Mouse (Mus musculus): ENCODE measurements around the gene Artn.

GRCm38 (mm10) chr4:117915489-117916105 is 14.0 kb downstream of the Artn start:
- TF ChIP-seq CTCF (IDR thresholded peaks at IDR 0.05; ENCODE audit: low read depth) = no peak
- TF ChIP-seq EP300 (IDR thresholded peaks at IDR 0.05; ENCODE audit: low read depth) = no peak

Data from heart, postnatal 0 days (tissue).